Mouse (Mus musculus) kidney, embryonic 15.5 days (tissue): Measurements from ENCODE around the gene Sap30l. TPM values are rescaled to one million over a fixed set of nuclear protein-coding genes. Genes with fewer than 3 reads are reported as not detected.
"Not testable (repeated sequence)": the region's sequence is repeated elsewhere in the genome, so short reads cannot be mapped to it uniquely, and the experiment has no call there.

Experiments used
- ATAC-seq: fragments of 200-750 bp; cut with Nextera tagmentation; replicated peaks from 2 replicates; pipeline ENCODE4 v1.8.0; 2017; ENCODE audit warnings: moderate TSS enrichment; ENCODE audit not compliant: low FRiP score
- H3K27ac ChIP-seq: fragments of 300-500 bp; sonication (generic); 2 replicates; pipeline ENCODE4 v1.5.1; 2015; ENCODE audit warnings: mild to moderate bottlenecking, inconsistent platforms
- H3K27me3 ChIP-seq: fragments of 300-500 bp; sonication (generic); 2 replicates; pipeline ENCODE4 v1.6.1; 2015; ENCODE audit warnings: inconsistent platforms
- H3K36me3 ChIP-seq: fragments of 300-500 bp; sonication (generic); 2 replicates; pipeline ENCODE4 v1.6.1; 2015; ENCODE audit warnings: inconsistent platforms
- H3K4me1 ChIP-seq: fragments of 300-500 bp; sonication (generic); 2 replicates; pipeline ENCODE4 v1.6.1; 2015; ENCODE audit warnings: inconsistent platforms
- H3K4me2 ChIP-seq: fragments of 300-500 bp; sonication (generic); 2 replicates; pipeline ENCODE4 v1.6.1; 2015; ENCODE audit warnings: moderate library complexity, mild to moderate bottlenecking, inconsistent platforms
- H3K4me3 ChIP-seq: fragments of 300-500 bp; sonication (generic); replicated peaks from 2 replicates; pipeline ENCODE4 v1.5.1; 2015; ENCODE audit warnings: mild to moderate bottlenecking, inconsistent platforms
- H3K9ac ChIP-seq: fragments of 300-500 bp; sonication (generic); 2 replicates; pipeline ENCODE4 v1.6.1; 2015; ENCODE audit warnings: mild to moderate bottlenecking, inconsistent platforms
- H3K9me3 ChIP-seq: fragments of 300-500 bp; sonication (generic); replicated peaks from 2 replicates; pipeline ENCODE4 v1.6.1; 2016; ENCODE audit warnings: inconsistent platforms
- WGBS: fragments of 180-500 bp; shearing (Covaris S2); methylation state at CpG from one replicate; pipeline ENCODE4 v1.1.7; 2015; ENCODE audit warnings: mixed read lengths; 5-methylcytosine and 5-hydroxymethylcytosine counted together
- polyA plus RNA-seq: library from polyadenylated mRNA; unstranded; fragments of >200 nt; fragmentation: Nextera tagmentation; extraction: Ambion mirVana; gene quantifications from 2 replicates; pipeline ENCODE4 v1.2.1, GENCODE M21; 2015

The Sap30l gene
- polyA plus RNA-seq, 1 experiment from 2014 or later = 10.1 TPM

DNA sequence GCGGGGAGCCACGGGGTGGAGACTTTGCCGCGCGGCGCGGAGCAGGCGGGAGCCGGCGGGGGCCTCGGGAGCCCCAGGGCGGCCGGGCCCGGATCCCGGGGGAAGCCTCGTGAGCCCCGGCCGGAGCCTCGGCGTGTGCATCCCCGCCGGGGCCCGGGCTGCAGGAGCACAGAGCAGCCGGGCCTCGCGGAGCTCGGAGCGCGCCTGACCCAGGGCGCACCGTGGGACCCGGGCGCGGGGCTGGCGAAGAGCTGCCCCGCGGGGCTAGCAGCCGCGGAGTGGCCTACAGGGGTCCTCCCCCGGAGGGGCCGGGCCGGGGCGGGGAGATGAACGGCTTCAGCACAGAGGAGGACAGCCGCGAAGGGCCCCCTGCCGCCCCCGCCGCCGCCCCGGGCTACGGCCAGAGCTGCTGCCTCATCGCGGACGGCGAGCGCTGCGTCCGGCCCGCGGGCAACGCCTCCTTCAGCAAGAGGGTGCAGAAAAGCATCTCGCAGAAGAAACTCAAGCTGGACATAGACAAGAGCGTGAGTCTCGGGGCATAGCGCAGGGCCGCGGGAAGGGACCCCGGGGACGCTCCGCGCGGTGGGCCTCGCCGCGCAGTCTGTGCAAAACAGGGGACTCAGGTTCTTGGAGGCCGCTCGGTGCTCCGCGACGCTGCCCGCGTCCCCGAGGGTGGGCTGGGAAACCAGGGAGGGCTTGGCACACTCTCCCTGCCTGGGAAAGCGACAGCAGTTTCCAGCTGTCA is 501 bp downstream of the Sap30l start:
- Histone ChIP-seq H3K4me2 (peak overlapping the region; percentile 99), H3K4me3 (peak overlapping the region; percentile 98), H3K36me3 (peaks cover 8% of the 10 kb centered on the region; the same call in 1 of the 2 replicates), H3K9ac (peak overlapping the region; percentile 87), H3K27me3 (no peaks in the 10 kb centered on the region), H3K4me1 (peaks cover 29% of the 10 kb centered on the region), H3K9me3 (no peaks in the 10 kb centered on the region), H3K27ac (peak overlapping the region; percentile 75)
- under 1% methylated on average over 67 of the region's 85 CpGs for WGBS
- ATAC-seq = peak; percentile 72

GRCm38 (mm10) chr11:57802511-57802870 is 1.1 kb downstream of the Sap30l start:
- Histone ChIP-seq H3K27ac (0 out of 2 replicates have a peak overlapping the region, but pooled peaks have one; percentile 75), H3K9me3 (no peaks in the 10 kb centered on the region), H3K4me3 (peak overlapping the region; percentile 98), H3K4me2 (peak overlapping the region; percentile 99), H3K27me3 (no peaks in the 10 kb centered on the region), H3K9ac (peak overlapping the region; percentile 87), H3K4me1 (peaks cover 29% of the 10 kb centered on the region), H3K36me3 (peaks cover 8% of the 10 kb centered on the region; the same call in 1 of the 2 replicates)
- ATAC-seq = no peak
- under 1% methylated on average over 18 of the region's 18 CpGs for WGBS

GRCm38 (mm10) chr11:57805047-57805446 is 3.6 kb downstream of the Sap30l start:
- Histone ChIP-seq H3K36me3 (peaks cover 30% of the 10 kb centered on the region), H3K9me3 (no peaks in the 10 kb centered on the region), H3K4me1 (peaks cover 27% of the 10 kb centered on the region), H3K4me3 (no peak overlapping the region), H3K27me3 (no peaks in the 10 kb centered on the region), H3K9ac (no peak overlapping the region), H3K27ac (no peak overlapping the region), H3K4me2 (no peak overlapping the region)
- no peak for ATAC-seq
- 76% methylated on average over 3 of the region's 3 CpGs for WGBS

- ATAC-seq = no peak
- H3K4me2 ChIP-seq = no peak overlapping the region
- H3K4me1 ChIP-seq = no peaks in the 10 kb centered on the region
- peaks cover 49% of the 10 kb centered on the region for H3K36me3 ChIP-seq
- no peak overlapping the region for H3K27ac ChIP-seq
- H3K9me3 ChIP-seq = no peaks in the 10 kb centered on the region
- no peaks in the 10 kb centered on the region for H3K27me3 ChIP-seq
- H3K4me3 ChIP-seq = no peak overlapping the region
- WGBS = 93% methylated on average over 17 of the region's 17 CpGs
- H3K9ac ChIP-seq = no peak overlapping the region
Measured at GRCm38 (mm10) chr11:57809017-57809731, 7.7 kb downstream of the Sap30l start.

DNA sequence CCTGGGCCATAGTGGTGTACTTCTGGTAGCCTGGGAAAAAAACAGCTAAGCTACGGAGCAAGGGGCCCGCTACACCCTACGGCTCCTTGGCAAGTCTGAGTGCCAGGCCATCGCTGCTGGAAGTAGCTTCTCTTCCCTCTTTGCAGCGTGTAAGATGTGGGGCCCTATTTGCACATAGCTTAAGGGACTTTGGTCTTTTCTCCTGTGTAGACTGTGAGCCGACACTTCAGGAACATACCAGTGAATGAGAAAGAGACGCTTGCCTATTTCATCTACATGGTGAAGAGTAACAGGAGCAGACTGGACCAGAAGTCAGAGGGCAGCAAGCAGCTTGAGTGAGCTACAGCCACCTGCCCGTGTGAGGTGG is 8.3 kb downstream of the Sap30l start:
- Histone ChIP-seq H3K9ac (no peak overlapping the region), H3K4me2 (no peak overlapping the region), H3K4me1 (no peaks in the 10 kb centered on the region), H3K4me3 (no peak overlapping the region), H3K27ac (no peak overlapping the region), H3K9me3 (no peaks in the 10 kb centered on the region), H3K27me3 (no peaks in the 10 kb centered on the region), H3K36me3 (peaks cover 49% of the 10 kb centered on the region)
- 91% methylated on average over 8 of the region's 8 CpGs for WGBS
- ATAC-seq = no peak

- Histone ChIP-seq H3K27ac (no peak overlapping the region), H3K4me3 (no peak overlapping the region), H3K27me3 (no peaks in the 10 kb centered on the region), H3K4me2 (no peak overlapping the region), H3K9ac (no peak overlapping the region), H3K36me3 (peaks cover 50% of the 10 kb centered on the region), H3K4me1 (no peaks in the 10 kb centered on the region), H3K9me3 (no peaks in the 10 kb centered on the region)
- WGBS = 79% methylated on average over 7 of the region's 7 CpGs
- no peak for ATAC-seq
Measured at GRCm38 (mm10) chr11:57811006-57811405, 9.6 kb downstream of the Sap30l start.

GRCm38 (mm10) chr11:57812212-57812611 is 10.8 kb downstream of the Sap30l start:
- peaks cover 44% of the 10 kb centered on the region for H3K36me3 ChIP-seq
- no peaks in the 10 kb centered on the region for H3K4me1 ChIP-seq
- no peak overlapping the region for H3K27ac ChIP-seq
- H3K9me3 ChIP-seq = no peaks in the 10 kb centered on the region
- no peak for ATAC-seq
- H3K4me3 ChIP-seq = no peak overlapping the region
- H3K9ac ChIP-seq = no peak overlapping the region
- no peaks in the 10 kb centered on the region for H3K27me3 ChIP-seq
- WGBS = 96% methylated on average over 8 of the region's 8 CpGs
- H3K4me2 ChIP-seq = no peak overlapping the region

DNA sequence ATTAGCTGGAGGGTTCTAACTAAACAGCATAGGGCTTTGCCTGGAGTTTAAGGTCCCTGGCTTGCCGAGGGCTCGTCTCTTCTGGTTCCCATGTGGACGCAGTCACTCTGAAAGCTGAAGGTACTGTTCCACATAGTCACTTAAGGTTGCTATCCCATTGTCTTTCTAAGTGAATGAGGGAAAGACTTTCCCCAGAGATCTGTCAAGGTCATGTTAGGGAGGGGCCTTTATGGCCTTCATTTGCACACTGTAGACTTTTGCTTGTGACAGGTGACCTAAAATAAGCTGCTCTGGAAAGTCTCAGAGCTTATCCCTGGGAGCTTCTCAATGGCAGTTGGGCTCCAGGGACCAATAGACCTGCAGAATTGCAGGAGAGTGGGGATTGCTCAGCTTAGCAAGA is 12.2 kb downstream of the Sap30l start:
- 89% methylated on average over 3 of the region's 3 CpGs for WGBS
- Histone ChIP-seq H3K4me2 (no peak overlapping the region), H3K9me3 (no peaks in the 10 kb centered on the region), H3K27ac (no peak overlapping the region), H3K4me3 (no peak overlapping the region), H3K4me1 (peaks cover 4% of the 10 kb centered on the region; the same call in 1 of the 2 replicates), H3K9ac (no peak overlapping the region), H3K27me3 (0 out of 2 replicates have a peak, but pooled peaks cover under 1% of the 10 kb centered on the region), H3K36me3 (peaks cover 35% of the 10 kb centered on the region)
- no peak for ATAC-seq

- no peak overlapping the region for H3K27ac ChIP-seq
- H3K4me3 ChIP-seq = no peak overlapping the region
- H3K27me3 ChIP-seq = peaks cover 15% of the 10 kb centered on the region; the same call in 1 of the 2 replicates
- no peak overlapping the region for H3K9ac ChIP-seq
- no peaks in the 10 kb centered on the region for H3K9me3 ChIP-seq
- H3K4me1 ChIP-seq = peaks cover 4% of the 10 kb centered on the region; the same call in 1 of the 2 replicates
- H3K36me3 ChIP-seq = peaks cover 4% of the 10 kb centered on the region; the same call in 1 of the 2 replicates
- WGBS = 90% methylated on average over 4 of the region's 4 CpGs
- no peak for ATAC-seq
- no peak overlapping the region for H3K4me2 ChIP-seq
Measured at GRCm38 (mm10) chr11:57818189-57818588, 16.8 kb downstream of the Sap30l start.

- ATAC-seq = 0 out of 2 replicates have a peak, but pooled peaks have one; percentile 30
- WGBS = 31% methylated on average over 9 of the region's 9 CpGs
Measured at GRCm38 (mm10) chr11:57819999-57820581, 18.7 kb downstream of the Sap30l start.

GRCm38 (mm10) chr11:57823159-57823558 is 21.7 kb downstream of the Sap30l start:
- not testable (repeated sequence) for H3K27ac ChIP-seq, H3K4me1 ChIP-seq, H3K9me3 ChIP-seq, H3K4me2 ChIP-seq, H3K9ac ChIP-seq, H3K4me3 ChIP-seq, H3K36me3 ChIP-seq, ATAC-seq
- H3K27me3 ChIP-seq = peaks cover 62% of the 10 kb centered on the region
- WGBS = 89% methylated on average over 2 of the region's 2 CpGs

More at GRCm38 (mm10) chr11:57819999-57820581, 18.7 kb downstream of the Sap30l start:
- Histone ChIP-seq H3K27me3 (peaks cover 32% of the 10 kb centered on the region), H3K4me3 (no peak overlapping the region), H3K36me3 (peaks cover 3% of the 10 kb centered on the region; the same call in 1 of the 2 replicates), H3K9ac (no peak overlapping the region), H3K27ac (no peak overlapping the region), H3K4me2 (no peak overlapping the region), H3K9me3 (no peaks in the 10 kb centered on the region), H3K4me1 (peaks cover 4% of the 10 kb centered on the region; the same call in 1 of the 2 replicates)

DNA sequence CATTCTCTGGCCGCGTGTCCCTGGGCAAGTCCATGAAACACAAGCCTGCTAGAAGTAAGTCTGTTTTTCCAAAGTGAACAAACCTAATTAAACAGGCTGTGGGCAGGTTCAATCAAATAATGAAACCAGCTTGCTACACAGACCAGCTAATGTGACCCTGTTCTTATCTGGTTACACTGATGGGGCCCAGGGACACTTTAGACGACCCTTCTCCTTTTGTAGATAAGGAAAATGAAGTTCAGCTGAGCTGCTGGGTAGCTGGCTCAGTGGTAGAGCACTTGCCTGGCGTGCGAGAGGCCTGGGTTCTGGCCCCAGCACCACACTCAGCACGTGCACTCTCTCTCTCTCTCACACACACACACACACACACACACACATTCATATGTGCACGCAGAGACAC is 22.3 kb downstream of the Sap30l start:
- Histone ChIP-seq H3K27me3 (peaks cover 66% of the 10 kb centered on the region), H3K9ac (no peak overlapping the region), H3K4me3 (no peak overlapping the region), H3K4me2 (no peak overlapping the region), H3K9me3 (no peaks in the 10 kb centered on the region), H3K27ac (no peak overlapping the region), H3K36me3 (no peaks in the 10 kb centered on the region), H3K4me1 (peaks cover 11% of the 10 kb centered on the region)
- WGBS = 75% methylated on average over 7 of the region's 7 CpGs
- no peak for ATAC-seq
